Mouse (Mus musculus) urinary bladder, postnatal 14 days (tissue): ENCODE data around the gene Spdya.
"Not testable (repeated sequence)": the region's sequence is repeated elsewhere in the genome, so short reads cannot be mapped to it uniquely, and the experiment has no call there.

Experiments
- DNase-seq: peaks from one replicate; pipeline ENCODE4 v3.0.0; 2021; ENCODE audit warnings: low spot score

Spdya gene

GRCm38 (mm10) chr17:71633350-71633749 is 81.5 kb downstream of the Spdya start:
- DNase-seq, result no peak

GRCm38 (mm10) chr17:71636786-71637185 is 84.9 kb downstream of the Spdya start:
- no peak for DNase-seq

- no peak for DNase-seq
Measured at GRCm38 (mm10) chr17:71637750-71638265, 85.9 kb downstream of the Spdya start.

GRCm38 (mm10) chr17:71639056-71639455 is 87.2 kb downstream of the Spdya start:
- not testable (repeated sequence) for DNase-seq
